8 mouse cellular contexts compared by ENCODE assay signal in genomic region chr3:86141886-86142262, GRCm38 (mm10). TPM values are rescaled to one million over a fixed set of nuclear protein-coding genes. Genes with fewer than 3 reads are reported as not detected.
A peak's percentile ranks its signal among the peaks of the same experiment; 100 is the strongest.
DNase-seq lines count a peak whose midpoint lies in the region; ATAC-seq and TF ChIP-seq lines count a peak whose summit lies in the region.

No protein-coding gene starts in this region.

- no peak for TF ChIP-seq CTCF in left cerebral cortex, adult 2 months (IDR thresholded peaks at IDR 0.05)
- TF ChIP-seq CTCF in midbrain, postnatal 0 days (IDR thresholded peaks at IDR 0.05) = no peak

- H3K27ac ChIP-seq in left cerebral cortex, adult 2 months = peak overlapping the region; percentile 66
- peak overlapping the region; percentile 20 for H3K27ac ChIP-seq in brown adipose tissue, adult 24 weeks (replicated peaks; ENCODE audit: low read depth, low read length)
- peak overlapping the region; percentile 81 for H3K27ac ChIP-seq in heart, embryonic 16.5 days (ENCODE audit: low read length)
- H3K27ac ChIP-seq in midbrain, postnatal 0 days (ENCODE audit: low read depth, low read length) = peak overlapping the region; percentile 85

- DNase-seq in left cerebral cortex, adult 2 months (ENCODE audit: extremely low spot score in 1 of 2, low spot score in 2 of 2) = no peak
- DNase-seq in left cerebral cortex, adult 18-20 months (ENCODE audit: low spot score in 2 of 2) = no peak
- DNase-seq in liver = peak; percentile 18
- DNase-seq in midbrain, postnatal 0 days (ENCODE audit: low spot score) = peak; percentile 46
- no peak for DNase-seq in left cerebral cortex, adult 9 months (ENCODE audit: low spot score in 2 of 2)
- no peak for DNase-seq in retina, embryonic 14.5 days (ENCODE audit: low spot score)

- no peaks in the 10 kb centered on the region for H3K9me3 ChIP-seq in heart, embryonic 16.5 days (replicated peaks; ENCODE audit: control insufficient read depth, low read length)
- no peaks in the 10 kb centered on the region for H3K9me3 ChIP-seq in midbrain, postnatal 0 days (ENCODE audit: low read length)

- peaks cover 6% of the 10 kb centered on the region; the same call in 1 of the 2 replicates for H3K4me1 ChIP-seq in brown adipose tissue, adult 24 weeks (ENCODE audit: control insufficient read depth, insufficient read depth, insufficient read length, low read length)
- peaks cover 13% of the 10 kb centered on the region for H3K4me1 ChIP-seq in heart, embryonic 16.5 days (ENCODE audit: control insufficient read depth, insufficient read depth, low read length)
- H3K4me1 ChIP-seq in midbrain, postnatal 0 days (ENCODE audit: insufficient read depth, low read length) = peaks cover 3% of the 10 kb centered on the region

- intact Hi-C loops in left cerebral cortex, adult 2 months (cut with DNase I) = loop anchor here (1.0 to 5.0 kb wide), 2 partner anchors 82 to 570 kb away; partner anchors contain the start of genes Gatb and Lrba

- H3K27me3 ChIP-seq in heart, embryonic 16.5 days (ENCODE audit: control insufficient read depth, insufficient read depth, low read length) = no peaks in the 10 kb centered on the region
- H3K27me3 ChIP-seq in midbrain, postnatal 0 days (ENCODE audit: insufficient read depth, low read length) = no peaks in the 10 kb centered on the region

- H3K4me2 ChIP-seq in heart, embryonic 16.5 days (ENCODE audit: low read depth, low read length) = peak overlapping the region; percentile 70
- peak overlapping the region; percentile 73 for H3K4me2 ChIP-seq in midbrain, postnatal 0 days (ENCODE audit: low read depth, low read length, poor library complexity, severe bottlenecking)

- under 1% methylated on average over 18 of the region's 18 CpGs for WGBS in heart, embryonic 16.5 days
- WGBS in midbrain, postnatal 0 days = under 1% methylated on average over 18 of the region's 18 CpGs

- peak overlapping the region; percentile 85 for H3K4me3 ChIP-seq in left cerebral cortex, adult 2 months
- H3K4me3 ChIP-seq in brown adipose tissue, adult 24 weeks (ENCODE audit: insufficient read depth, low read depth, low read length) = peak overlapping the region; percentile 91
- H3K4me3 ChIP-seq in heart, embryonic 16.5 days (ENCODE audit: low read length) = peak overlapping the region; percentile 97
- H3K4me3 ChIP-seq in midbrain, postnatal 0 days (ENCODE audit: low read depth, low read length) = peak overlapping the region; percentile 83

- H3K36me3 ChIP-seq in heart, embryonic 16.5 days (ENCODE audit: control insufficient read depth, insufficient read depth) = peaks cover 30% of the 10 kb centered on the region
- H3K36me3 ChIP-seq in midbrain, postnatal 0 days (ENCODE audit: insufficient read depth, low read length) = peaks cover 16% of the 10 kb centered on the region

- H3K9ac ChIP-seq in heart, embryonic 16.5 days (ENCODE audit: low read length) = peak overlapping the region; percentile 99
- H3K9ac ChIP-seq in midbrain, postnatal 0 days (replicated peaks; ENCODE audit: low read length, poor library complexity, severe bottlenecking) = peak overlapping the region; percentile 93

- ATAC-seq in heart, embryonic 16.5 days (replicated peaks; ENCODE audit: extremely low read depth, insufficient read depth, low FRiP score) = peak; percentile 20
- no peak; the same call in 1 of the 2 replicates for ATAC-seq in midbrain, postnatal 0 days (ENCODE audit: low FRiP score)

RNA-seq across cellular contexts. Expression of gene Rps3a1, which starts 0.6 kb away (rescaled TPM):
- total RNA-seq in left cerebral cortex, adult 2 months (2021) = 100 to 1,000 TPM; 375 TPM
- 100 to 1,000 TPM; 416 to 437 TPM for total RNA-seq in left cerebral cortex, adult 18-20 months (2021)
- 563 and 700 TPM in 2 replicates for polyA plus RNA-seq in brown adipose tissue, adult 24 weeks (2012; ENCODE audit: insufficient read depth, insufficient read length, missing spikeins)
- polyA plus RNA-seq in heart, embryonic 16.5 days (2015; fragmentation: Nextera tagmentation; extraction: Ambion mirVana) = 708 and 795 TPM in 2 replicates
- 418 and 476 TPM in 2 replicates for total RNA-seq in midbrain, postnatal 0 days (2014; rRNA removed)
- polyA plus RNA-seq in midbrain, postnatal 0 days (2015; fragmentation: Nextera tagmentation; extraction: Ambion mirVana) = 512 and 566 TPM in 2 replicates

Comparison
In these comparisons a context has a peak if more than half of its experiments do, and no peak if none do; other contexts are left out.
1. DNase-seq: peak in liver (single experiment) and midbrain, postnatal 0 days (single experiment); none in left cerebral cortex, adult 2 months (0 of 2), left cerebral cortex, adult 18-20 months (0 of 2), left cerebral cortex, adult 9 months (0 of 2) and retina, embryonic 14.5 days (single experiment).
2. H3K27ac ChIP-seq: peak in every context shown above with its lines; median percentile 85 in midbrain, postnatal 0 days; 81 in heart, embryonic 16.5 days; 66 in left cerebral cortex, adult 2 months; 20 in brown adipose tissue, adult 24 weeks.
3. Peak in every context shown above with its lines, with median percentiles within 50 percentile points of each other: H3K4me3 ChIP-seq.